Mouse (Mus musculus): Measurements from ENCODE around the gene Tas2r125.
"Not testable (repeated sequence)": the region's sequence is repeated elsewhere in the genome, so short reads cannot be mapped to it uniquely, and the experiment has no call there.

Tas2r125 gene

GRCm38 (mm10) chr6:132909351-132909750 lies at the start of gene Tas2r125:
Gene Tas2r125, plus strand, starts transcription at chr6:132909651.
- DNase-seq (ENCODE audit: low spot score) = no peak

- no peak for DNase-seq (ENCODE audit: low spot score)
These were observed 41.7 kb upstream of the Tas2r125 start, which contains the start of gene Tas2r110 for GRCm38 (mm10) chr6:132867708-132868107. Gene Tas2r110, plus strand, starts transcription at chr6:132868008.

GRCm38 (mm10) chr6:132892711-132893110 lies 16.7 kb upstream of the Tas2r125 start, which contains the start of gene Tas2r113:
Gene Tas2r113, plus strand, starts transcription at chr6:132893011.
- DNase-seq (ENCODE audit: low spot score) = no peak

GRCm38 (mm10) chr6:132941376-132941775 lies 31.9 kb downstream of the Tas2r125 start:
- not testable (repeated sequence) for DNase-seq (ENCODE audit: low spot score)

- DNase-seq (ENCODE audit: low spot score) = no peak
These were observed 41.4 kb downstream of the Tas2r125 start, which contains the start of gene Tas2r129 for GRCm38 (mm10) chr6:132950802-132951201. Gene Tas2r129, plus strand, starts transcription at chr6:132951102.

- no peak for DNase-seq (ENCODE audit: low spot score)
These were observed 48.4 kb downstream of the Tas2r125 start, which contains the start of gene Tas2r131 for GRCm38 (mm10) chr6:132957819-132958218. Gene Tas2r131, minus strand, starts transcription at chr6:132957919.
